Mouse (Mus musculus) thymus, adult 18-20 months (tissue): Measurements from ENCODE around the gene Tnnt2.

Experiments used
- DNase-seq, 2 experiments: peaks; one replicate each; pipeline ENCODE4 v3.0.0; 2022; ENCODE audit warnings: mixed read lengths in 2 of 2

The Tnnt2 gene

DNA sequence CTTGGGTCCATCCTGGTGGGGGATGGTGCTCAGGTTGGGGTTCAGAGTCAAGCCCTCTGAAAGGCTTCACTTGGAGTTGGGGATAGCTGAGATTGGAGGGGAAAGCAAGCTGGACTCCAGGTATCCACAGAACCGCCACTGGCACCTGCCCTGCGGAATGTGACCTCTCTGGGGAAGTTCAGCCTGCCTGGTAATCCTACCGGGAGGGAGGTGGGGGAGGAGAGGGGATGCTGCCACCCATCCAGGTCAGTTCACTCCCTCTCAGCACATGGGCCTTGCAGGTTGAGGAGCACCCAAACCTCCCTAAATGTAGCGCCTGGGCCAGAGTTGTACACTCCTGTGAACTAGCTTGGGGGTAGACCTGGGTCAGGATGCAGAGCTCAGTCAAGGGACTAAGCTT is 19.9 kb downstream of the Tnnt2 start:
- DNase-seq: no peak

DNA sequence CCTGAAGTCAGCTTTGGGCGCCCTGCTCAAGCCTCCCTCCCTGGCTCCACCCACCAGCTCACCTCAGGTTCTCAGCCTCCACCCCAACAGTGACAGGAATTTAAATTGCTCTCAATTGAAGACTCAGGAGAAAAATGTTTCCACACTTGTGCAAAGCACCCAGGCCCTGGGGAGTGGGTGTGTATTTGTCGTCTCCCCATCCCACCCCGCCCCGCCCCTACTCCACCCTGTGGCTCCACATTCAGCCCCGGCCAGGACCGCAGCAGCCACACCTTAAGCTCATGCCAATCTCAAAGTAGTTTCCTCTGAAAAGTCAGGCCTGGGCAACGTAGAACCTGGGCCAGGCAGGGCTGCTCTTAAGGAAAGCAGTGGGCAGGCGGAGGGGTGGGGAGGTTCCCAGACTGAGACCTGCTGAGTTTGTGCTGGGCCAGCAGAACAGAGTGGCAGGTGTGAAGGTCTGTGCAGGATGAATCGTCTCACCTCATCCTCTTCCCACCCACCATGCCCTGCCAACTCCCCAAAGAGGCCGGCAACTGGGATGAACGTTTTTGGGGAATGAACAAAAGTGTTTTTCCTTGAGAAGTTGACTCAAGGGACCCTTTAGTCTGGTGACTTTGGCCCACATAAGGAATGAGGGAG is 21.1 kb downstream of the Tnnt2 start:
- DNase-seq: no peak

DNA sequence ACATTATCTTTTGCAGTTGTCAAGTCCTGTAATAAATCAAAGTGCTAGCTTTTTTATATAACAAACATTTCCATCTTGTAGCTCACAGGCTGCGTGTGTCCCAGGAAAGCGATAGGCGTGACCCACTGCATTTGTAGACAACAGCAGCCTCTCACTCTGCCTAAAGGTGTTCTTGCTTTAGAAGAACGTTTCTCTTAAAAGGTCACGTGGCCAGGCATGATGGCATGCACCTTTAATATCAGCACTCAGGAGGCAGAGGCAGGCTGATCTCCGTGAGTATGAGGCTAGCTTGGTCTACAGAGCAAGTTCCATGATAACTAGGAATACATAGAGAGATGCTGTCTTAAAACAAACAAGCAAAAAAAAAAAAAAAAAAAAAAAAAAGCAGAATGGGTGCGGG is 22.4 kb downstream of the Tnnt2 start:
- no peak for DNase-seq

DNA sequence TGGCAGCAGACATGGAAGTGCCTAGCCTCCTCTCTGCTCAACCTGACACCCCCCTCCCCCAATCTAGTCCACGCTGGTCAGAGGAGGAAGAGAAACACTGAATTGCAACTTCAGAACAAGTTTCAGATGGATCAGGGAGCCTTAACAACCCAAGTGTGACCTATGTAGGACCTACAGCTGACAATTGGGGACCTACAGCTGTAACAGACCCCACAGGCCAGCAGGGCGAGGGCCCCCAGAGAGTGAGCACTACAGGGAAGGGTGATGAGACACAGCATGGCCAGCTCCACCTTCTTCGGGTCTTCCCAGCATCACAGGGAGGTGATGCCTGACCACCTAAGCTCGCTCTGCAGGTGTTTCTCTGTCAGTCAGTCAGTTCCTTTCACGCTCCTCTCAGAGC is 24.9 kb downstream of the Tnnt2 start:
- DNase-seq: no peak

GRCm38 (mm10) chr1:135861980-135862552 is 25.9 kb downstream of the Tnnt2 start:
- no peak for DNase-seq

DNA sequence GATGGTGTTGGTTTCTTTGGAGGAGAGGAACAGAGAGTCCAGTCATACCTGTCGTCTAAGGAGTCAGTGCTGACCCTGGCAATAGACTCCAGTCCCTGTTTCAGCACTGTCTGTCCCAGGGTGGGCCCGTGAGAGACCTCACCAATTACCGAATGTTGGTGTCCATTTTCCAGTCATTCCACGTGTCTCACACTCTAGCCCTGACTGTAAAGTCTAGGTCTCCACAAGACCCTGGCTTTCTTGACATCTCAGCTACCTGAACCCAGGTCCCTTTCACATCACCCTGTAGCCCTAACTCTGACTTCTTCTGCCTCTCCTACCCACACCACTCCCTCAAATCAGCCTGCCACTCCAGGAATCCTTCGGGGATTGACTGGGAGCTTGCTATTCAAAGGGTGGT is 26.4 kb downstream of the Tnnt2 start:
- no peak for DNase-seq

DNA sequence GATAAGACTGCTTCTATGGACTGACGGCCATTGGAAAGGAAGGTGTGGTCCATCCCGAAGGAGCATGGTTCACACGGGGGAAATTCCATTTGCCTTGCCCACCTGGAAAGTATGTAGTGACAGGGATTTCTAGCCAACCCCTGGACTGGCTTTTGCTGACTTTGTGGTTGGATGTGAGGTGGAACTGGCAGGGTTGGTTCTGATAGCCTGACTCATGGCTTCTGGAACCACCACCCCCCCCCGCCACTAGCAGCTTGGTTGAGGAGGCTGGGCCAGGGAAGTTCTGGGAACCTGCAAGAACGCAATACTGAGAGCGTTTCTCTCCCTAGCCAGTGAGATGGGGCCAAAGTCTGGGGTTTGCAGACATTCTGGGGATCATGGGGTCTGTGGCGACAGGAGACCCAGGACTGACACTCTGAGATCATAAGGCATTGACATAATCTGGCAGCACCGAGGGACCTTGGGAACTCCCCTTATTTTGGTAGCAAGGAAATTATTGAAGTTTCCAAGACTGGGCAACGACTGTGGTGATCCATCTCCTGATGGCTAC is 27.7 kb downstream of the Tnnt2 start:
- DNase-seq: no peak

DNA sequence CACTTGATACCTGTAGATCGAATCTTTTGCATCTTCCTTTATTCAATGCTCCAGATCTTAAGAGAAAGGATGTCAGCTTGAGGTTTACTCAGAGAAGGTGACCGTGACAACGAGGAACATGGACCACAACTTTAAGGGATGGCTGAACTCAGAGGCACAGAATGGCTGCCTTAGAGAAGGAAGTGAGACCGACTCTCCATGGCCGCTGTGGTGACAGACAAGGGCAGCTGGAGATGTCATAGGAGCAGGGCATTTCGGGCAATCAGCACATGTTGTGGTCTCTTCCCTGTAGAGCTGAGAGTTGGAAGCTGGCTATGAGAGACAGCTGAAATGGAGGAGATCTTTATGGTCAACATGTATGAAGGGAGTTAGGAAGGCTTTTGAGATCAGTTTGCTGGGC is 28.7 kb downstream of the Tnnt2 start:
- no peak for DNase-seq

DNA sequence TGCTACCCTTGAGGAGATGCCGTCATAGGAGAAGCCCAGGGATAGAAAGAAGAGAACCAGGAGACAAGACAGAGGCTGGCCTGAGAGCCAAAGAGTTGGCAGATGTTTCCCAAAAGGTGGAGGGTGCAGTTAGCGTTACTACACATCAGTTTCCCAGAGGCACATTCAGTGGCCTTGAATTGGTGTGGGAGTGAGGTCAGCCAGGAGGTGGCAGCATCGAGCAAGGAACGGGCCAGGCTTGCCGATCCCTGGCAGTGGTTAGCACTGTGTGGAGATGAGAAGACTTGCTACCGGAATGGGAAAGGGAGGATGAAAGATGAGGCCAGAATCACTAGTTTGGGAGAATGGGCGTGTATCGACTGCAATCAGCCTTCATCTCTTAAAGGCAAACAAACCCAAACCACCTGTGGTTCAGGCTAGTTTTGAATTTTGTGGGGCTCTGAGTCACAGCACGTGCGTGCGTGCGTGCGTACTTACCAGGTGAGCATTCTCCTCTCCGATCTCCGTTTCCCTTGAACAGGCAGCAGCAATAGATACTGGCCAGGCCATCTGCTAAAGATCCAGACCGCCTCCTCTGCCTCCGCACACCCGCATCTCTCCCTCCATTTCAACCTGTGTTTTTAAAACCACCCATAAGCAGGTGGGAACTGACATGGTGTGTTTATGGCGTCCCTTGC is 29.5 kb downstream of the Tnnt2 start:
- peak; percentile 18 to 31 for DNase-seq

DNA sequence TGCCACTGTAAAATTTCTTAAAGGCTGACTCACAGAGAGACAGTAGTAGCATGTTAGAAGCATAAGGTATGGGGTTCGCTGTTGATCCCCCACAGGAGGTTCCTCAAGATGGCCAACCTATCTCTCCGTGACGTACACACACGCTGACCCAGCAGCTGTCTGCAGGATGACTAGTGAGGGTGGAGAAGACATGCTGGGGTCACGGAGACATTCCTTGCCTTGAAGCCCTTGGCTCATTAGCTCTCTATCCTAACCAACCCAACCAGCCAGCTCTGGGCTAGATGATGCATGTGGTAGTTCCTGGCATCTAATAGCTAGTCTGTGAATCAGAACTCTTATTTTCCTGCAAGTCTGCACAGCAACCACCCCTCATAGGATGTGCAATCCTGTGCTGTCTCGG is 32.4 kb downstream of the Tnnt2 start:
- DNase-seq: no peak

DNA sequence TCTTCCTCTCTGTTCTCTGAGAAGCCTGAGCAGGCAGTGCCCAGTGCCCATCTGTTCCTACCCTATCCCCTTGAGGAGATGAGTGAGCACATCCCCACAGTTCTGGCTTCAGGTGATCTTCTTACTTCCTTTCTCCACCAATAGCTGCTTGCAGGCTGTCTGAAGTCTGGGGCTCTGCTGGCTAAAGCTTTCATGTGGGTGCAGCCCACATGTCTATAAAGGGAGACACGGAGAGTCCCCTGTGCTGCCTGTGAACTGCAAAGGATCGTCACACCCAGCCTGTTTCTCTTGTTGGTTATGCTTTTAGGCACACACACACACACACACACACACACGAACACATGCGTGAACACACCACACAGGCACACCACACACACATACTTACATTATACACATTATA is 36.8 kb downstream of the Tnnt2 start:
- no peak for DNase-seq

GRCm38 (mm10) chr1:135877248-135877647 is 41.1 kb downstream of the Tnnt2 start:
- no peak for DNase-seq

DNA sequence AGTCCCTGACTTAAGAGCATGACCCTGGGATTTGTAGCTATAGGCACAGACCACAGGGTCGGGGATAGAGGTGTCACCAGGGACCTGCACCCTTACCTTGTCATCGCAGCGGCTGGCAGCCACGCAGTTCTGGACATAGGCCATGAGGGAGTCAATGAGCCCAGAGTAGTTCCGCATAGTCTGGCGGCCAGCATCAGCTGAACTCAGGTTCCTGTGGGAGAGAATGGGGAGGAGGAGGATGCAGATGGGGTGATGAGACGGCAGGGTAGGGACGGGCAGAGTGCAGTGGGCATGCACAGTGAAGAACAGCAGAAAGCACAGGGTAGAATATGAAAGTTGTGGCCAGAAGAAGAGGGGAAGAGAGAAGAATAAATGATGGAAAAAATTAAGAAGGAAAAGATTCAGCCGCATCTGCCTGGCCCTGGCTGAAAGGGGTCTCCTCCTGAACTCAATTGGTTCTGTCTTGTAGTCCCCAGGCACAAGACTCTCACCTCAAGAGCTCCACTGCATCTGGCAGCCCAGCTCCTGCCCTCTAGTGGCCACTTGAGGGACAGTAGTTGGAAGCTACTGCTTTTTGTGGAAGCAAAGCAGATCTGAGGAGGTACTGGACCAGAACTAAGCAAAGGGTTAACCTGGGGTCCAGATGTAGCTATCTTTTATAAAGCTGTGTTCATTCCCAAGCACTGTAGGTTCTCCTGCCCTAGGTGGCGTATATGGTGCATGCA is 46.4 kb downstream of the Tnnt2 start:
- DNase-seq: peak; percentile 8 to 14

GRCm38 (mm10) chr1:135889461-135890185 is 53.5 kb downstream of the Tnnt2 start:
- DNase-seq: no peak

DNA sequence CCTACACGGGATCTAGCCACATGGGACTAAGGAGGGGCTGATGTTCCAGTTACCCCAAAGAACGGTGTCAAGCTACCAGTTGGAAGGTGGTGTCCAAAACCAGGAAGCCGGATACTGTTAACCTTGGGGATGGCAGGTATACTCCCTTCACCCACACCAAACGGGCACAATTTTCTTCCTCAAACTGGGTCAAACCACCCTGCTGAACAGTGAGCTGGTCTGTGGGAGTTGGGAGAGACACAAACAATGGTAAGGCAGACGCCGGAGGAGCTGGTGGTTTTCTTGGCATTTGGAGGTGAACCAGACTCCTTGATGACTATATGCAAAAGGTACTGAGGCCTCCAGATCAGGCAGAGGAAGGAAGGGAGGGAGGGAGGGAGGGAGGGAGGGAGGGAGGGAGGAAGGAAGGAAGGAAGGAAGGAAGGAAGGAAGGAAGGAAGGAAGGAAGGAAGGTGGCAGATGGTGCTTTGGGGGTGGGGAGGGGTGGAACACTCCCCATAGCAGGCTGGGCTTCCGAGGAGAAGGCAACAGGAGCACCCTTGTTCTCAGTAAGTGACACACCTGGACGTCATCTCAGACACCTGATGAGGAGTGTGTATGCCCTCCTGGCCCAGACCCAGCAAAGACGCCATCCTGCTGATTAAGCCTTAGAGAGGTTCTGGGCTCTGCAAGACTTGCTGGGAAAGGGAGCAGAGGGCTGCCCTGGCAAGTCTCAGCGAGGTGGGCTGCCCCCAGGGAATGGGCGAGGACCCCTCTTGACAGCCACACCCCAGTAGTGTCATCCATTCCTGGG is 55.5 kb downstream of the Tnnt2 start:
- DNase-seq: no peak

DNA sequence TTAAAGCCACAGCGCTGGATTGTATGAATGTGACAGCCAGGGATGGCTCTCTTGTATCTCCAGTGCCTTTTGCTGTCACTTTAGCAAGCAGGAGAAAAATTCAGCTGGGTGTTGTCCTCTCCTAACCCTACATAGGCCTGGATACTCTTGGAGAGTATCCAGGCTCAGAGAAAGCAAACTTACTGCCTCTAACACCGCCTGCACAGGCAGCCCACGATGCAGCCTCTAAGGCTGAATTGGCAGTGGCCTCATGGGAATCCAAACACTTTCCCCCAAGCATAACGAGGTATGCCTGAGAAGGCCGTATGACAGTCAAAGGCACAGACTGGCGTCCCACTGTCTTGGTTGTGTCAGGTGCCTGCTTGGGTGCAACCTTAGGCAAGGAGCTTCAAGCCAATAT is 56.1 kb downstream of the Tnnt2 start:
- no peak for DNase-seq

GRCm38 (mm10) chr1:135892764-135893163 is 56.6 kb downstream of the Tnnt2 start:
- no peak for DNase-seq

GRCm38 (mm10) chr1:135893377-135893776 is 57.2 kb downstream of the Tnnt2 start:
- DNase-seq: no peak

- DNase-seq: no peak
Measured at GRCm38 (mm10) chr1:135895367-135895766, 59.2 kb downstream of the Tnnt2 start.

DNA sequence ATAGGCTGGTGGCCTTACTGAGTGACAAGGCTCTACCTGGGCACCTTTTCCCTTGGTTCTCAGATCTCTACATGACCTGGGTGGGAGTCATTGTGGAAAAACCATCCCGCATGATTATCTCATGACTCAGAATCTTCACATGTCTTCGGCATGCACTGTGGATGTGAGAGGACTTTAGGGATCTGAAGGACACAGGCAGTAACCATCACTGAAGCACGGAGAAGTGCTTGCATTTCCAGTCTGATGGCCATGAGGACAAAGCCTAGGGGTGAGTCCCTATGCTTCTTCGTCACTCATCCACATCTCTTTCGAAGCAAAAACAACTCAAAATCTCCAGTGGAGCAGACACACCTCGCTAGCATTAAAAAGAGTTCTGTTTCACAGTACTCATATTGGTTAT is 63.1 kb downstream of the Tnnt2 start:
- DNase-seq: no peak

- DNase-seq: no peak
Measured at GRCm38 (mm10) chr1:135899991-135900515, 63.9 kb downstream of the Tnnt2 start.
